Mouse (Mus musculus) embryonic facial prominence, embryonic 15.5 days (tissue): ENCODE data around the gene Zfp704. TPM values are rescaled to one million over a fixed set of nuclear protein-coding genes. Genes with fewer than 3 reads are reported as not detected.
"Not testable (repeated sequence)": the region's sequence is repeated elsewhere in the genome, so short reads cannot be mapped to it uniquely, and the experiment has no call there.

Source experiments
- ATAC-seq: fragments of 200-750 bp; cut with Nextera tagmentation; 2 replicates; pipeline ENCODE4 v1.8.0; 2017; ENCODE audit warnings: low read depth, moderate TSS enrichment; ENCODE audit not compliant: insufficient number of reproducible peaks, low FRiP score, low TSS enrichment
- H3K27ac ChIP-seq: fragments of 300-500 bp; sonication (generic); replicated peaks from 2 replicates; pipeline ENCODE4 v1.5.1; 2015; ENCODE audit warnings: mild to moderate bottlenecking, inconsistent platforms
- H3K27me3 ChIP-seq: fragments of 300-500 bp; sonication (generic); 2 replicates; pipeline ENCODE4 v1.6.1; 2015; ENCODE audit warnings: inconsistent platforms
- H3K36me3 ChIP-seq: fragments of 300-500 bp; sonication (generic); 2 replicates; pipeline ENCODE4 v1.6.1; 2015; ENCODE audit warnings: mild to moderate bottlenecking, inconsistent platforms
- H3K4me1 ChIP-seq: fragments of 300-500 bp; sonication (generic); 2 replicates; pipeline ENCODE4 v1.6.1; 2015; ENCODE audit warnings: inconsistent platforms
- H3K4me2 ChIP-seq: fragments of 300-500 bp; sonication (generic); replicated peaks from 2 replicates; pipeline ENCODE4 v1.6.1; 2015; ENCODE audit warnings: mild to moderate bottlenecking, inconsistent platforms
- H3K4me3 ChIP-seq: fragments of 300-500 bp; sonication (generic); replicated peaks from 2 replicates; pipeline ENCODE4 v1.5.1; 2015; ENCODE audit warnings: mild to moderate bottlenecking, inconsistent platforms
- H3K9ac ChIP-seq: fragments of 300-500 bp; sonication (generic); 2 replicates; pipeline ENCODE4 v1.6.1; 2015; ENCODE audit warnings: inconsistent platforms
- H3K9me3 ChIP-seq: fragments of 300-500 bp; sonication (generic); replicated peaks from 2 replicates; pipeline ENCODE4 v1.6.1; 2016; ENCODE audit warnings: inconsistent platforms
- WGBS: fragments of 180-500 bp; shearing (Covaris S2); methylation state at CpG from one replicate; pipeline ENCODE4 v1.1.7; 2015; 5-methylcytosine and 5-hydroxymethylcytosine counted together
- polyA plus RNA-seq: library from polyadenylated mRNA; unstranded; fragments of >200 nt; fragmentation: Nextera tagmentation; extraction: Ambion mirVana; gene quantifications from 2 replicates; pipeline ENCODE4 v1.2.1, GENCODE M21; 2015

The Zfp704 gene
- polyA plus RNA-seq, 1 experiment from 2014 or later = 9.0 TPM

DNA sequence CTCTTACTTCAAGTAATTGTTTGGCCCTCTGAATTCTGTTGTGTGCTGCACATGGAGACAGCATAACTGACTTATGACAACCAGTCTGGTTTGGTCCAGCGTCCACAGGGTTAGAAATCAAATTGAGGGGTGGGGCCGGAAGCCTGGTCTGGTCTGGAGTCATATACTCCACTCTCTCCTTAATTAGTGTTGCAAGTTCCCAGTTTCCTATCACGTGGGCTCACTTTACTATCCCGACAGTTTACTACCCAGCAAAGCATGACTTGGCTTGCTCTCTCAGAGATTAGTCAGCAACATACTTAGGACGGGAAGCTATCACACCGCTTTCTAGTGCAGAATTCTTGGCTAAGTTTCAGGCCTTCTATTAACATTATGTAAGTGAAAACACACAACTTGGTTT lies 36.3 kb downstream of the Zfp704 start:
- Histone ChIP-seq H3K9me3 (no peaks in the 10 kb centered on the region), H3K4me1 (peaks cover 31% of the 10 kb centered on the region), H3K36me3 (no peaks in the 10 kb centered on the region), H3K9ac (no peak overlapping the region), H3K4me2 (no peak overlapping the region), H3K4me3 (no peak overlapping the region), H3K27me3 (no peaks in the 10 kb centered on the region), H3K27ac (0 out of 2 replicates have a peak overlapping the region, but pooled peaks have one; percentile 34)
- peak; percentile 64; the same call in 1 of the 2 replicates for ATAC-seq
- 13% methylated on average over 6 of the region's 6 CpGs for WGBS

DNA sequence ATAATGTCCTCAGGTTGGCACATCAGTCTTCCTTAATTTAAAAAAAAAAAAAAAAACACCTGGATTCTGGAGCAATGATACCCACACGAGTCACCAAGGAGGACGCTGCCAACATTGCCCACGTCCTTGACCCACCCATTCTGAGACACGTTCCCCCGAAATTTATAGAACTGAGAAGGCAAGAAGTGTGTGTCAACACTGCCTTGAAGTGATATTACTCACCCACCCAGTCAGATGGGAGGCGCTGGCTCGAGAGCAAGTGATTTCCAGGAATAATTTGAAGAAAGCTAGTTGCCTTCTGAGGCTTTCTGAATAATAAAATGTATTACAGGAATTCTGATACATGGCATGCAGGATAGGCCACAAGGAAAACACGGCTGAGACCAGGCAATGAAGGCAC lies 37.6 kb downstream of the Zfp704 start:
- H3K4me2 ChIP-seq = no peak overlapping the region
- no peak overlapping the region for H3K9ac ChIP-seq
- H3K4me1 ChIP-seq = peaks cover 39% of the 10 kb centered on the region
- no peak for ATAC-seq
- H3K4me3 ChIP-seq = no peak overlapping the region
- no peaks in the 10 kb centered on the region for H3K9me3 ChIP-seq
- H3K27me3 ChIP-seq = no peaks in the 10 kb centered on the region
- no peaks in the 10 kb centered on the region for H3K36me3 ChIP-seq
- 75% methylated on average over 8 of the region's 8 CpGs for WGBS
- H3K27ac ChIP-seq = no peak overlapping the region

DNA sequence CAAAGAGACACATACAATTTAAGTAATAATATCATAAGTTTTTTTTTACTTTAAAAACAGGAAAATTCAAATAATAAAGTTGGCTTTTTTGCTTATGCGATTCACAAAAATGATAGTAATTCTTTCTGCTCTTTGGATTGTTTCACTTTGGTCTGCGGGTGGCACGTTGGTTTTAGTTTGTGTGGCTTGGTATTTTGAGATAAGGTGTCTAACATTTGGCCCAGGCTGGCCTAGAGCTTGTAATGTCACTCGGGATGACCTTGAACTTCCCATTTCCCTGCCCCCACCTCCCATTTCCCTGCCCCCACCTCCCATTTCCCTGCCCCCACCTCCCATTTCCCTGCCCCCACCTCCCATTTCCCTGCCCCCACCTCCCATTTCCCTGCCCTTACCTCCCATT lies 39.1 kb downstream of the Zfp704 start:
- Histone ChIP-seq H3K4me1 (peaks cover 33% of the 10 kb centered on the region), H3K27me3 (no peaks in the 10 kb centered on the region), H3K4me3 (no peak overlapping the region), H3K36me3 (no peaks in the 10 kb centered on the region), H3K9ac (no peak overlapping the region), H3K27ac (no peak overlapping the region), H3K4me2 (no peak overlapping the region), H3K9me3 (no peaks in the 10 kb centered on the region)
- no peak for ATAC-seq
- 89% methylated on average over 4 of the region's 4 CpGs for WGBS

DNA sequence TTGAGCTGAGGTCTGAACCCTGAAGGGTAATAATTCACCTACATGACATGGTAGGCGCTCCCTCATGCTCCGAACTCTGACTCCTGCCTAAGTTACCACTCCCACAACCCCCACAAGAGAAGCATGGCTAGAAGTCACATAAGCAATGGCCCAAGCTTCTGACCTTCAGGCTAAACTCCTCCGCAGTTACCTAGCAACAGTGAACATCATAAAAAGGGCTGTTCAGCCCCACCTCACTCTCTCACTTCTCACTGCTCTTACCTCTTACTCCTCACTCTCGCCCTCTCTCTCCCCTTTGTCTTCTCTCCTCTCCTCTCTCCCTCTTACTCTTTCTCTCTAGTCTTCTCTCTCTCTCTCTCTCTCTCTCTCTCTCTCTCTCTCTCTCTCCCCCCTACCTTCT lies 40.2 kb downstream of the Zfp704 start:
- 87% methylated on average over 4 of the region's 4 CpGs for WGBS
- H3K4me1 ChIP-seq = peaks cover 24% of the 10 kb centered on the region
- H3K27me3 ChIP-seq, H3K36me3 ChIP-seq, ATAC-seq, H3K9me3 ChIP-seq, H3K9ac ChIP-seq, H3K4me3 ChIP-seq, H3K27ac ChIP-seq, H3K4me2 ChIP-seq: not testable (repeated sequence)

DNA sequence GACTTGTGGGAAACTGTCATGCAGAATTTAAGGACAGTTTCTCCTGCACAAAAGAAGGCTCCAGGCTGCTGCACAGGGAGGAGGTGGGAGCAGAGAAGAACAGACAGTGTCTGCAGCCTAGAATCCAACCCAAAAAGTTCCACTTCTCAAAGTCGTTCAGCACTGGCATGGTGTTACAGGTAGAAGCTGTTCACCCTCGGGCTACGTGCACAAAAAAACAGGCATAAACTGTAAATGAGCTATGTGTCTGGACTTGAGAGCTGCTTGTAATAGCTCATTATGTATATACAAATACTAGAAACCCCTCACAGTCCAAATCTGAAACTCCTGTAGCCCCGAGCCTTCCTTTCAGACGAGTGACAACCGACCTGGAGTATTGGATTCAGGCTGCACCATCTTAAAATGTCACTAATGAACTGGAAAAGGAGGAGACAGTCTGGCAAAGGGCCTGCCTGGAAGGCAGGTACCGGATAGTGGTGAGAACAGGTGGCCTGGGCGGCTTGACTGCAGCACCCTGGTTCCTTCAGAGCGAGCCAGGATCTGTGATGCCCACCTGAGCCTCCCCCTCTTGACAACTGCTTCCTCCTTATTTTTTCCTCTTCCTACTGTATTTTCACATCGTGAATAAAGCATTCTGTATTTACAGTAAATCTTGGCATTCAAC lies 41.2 kb downstream of the Zfp704 start:
- H3K4me1 ChIP-seq = peaks cover 15% of the 10 kb centered on the region
- no peak for ATAC-seq
- H3K27me3 ChIP-seq = no peaks in the 10 kb centered on the region
- no peaks in the 10 kb centered on the region; the same call in 1 of the 2 replicates for H3K36me3 ChIP-seq
- H3K27ac ChIP-seq = peak overlapping the region; percentile 34; the same call in 1 of the 2 replicates
- no peak overlapping the region for H3K9ac ChIP-seq
- no peaks in the 10 kb centered on the region for H3K9me3 ChIP-seq
- H3K4me2 ChIP-seq = peak overlapping the region; percentile 15
- 44% methylated on average over 10 of the region's 10 CpGs for WGBS
- no peak overlapping the region for H3K4me3 ChIP-seq

DNA sequence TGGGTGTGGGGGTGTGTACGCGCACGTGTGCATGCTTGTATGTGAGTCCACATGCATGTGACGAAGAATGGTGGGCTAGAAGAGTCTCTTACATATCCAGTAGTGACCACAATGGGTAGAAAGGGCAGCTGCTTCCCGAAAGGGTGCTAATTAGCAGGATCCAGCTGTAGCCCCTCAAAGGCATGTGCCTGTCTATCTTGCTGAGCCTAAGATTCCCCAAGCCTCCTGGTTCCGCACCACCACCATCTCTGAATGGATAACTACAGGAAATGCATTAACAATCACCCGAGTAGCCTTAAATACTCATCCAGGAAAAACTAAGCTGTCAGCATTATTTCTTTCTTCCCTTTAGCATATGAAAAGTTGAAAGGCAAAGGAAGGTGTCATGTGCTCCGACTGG lies 41.9 kb downstream of the Zfp704 start:
- 70% methylated on average over 8 of the region's 8 CpGs for WGBS
- H3K4me2 ChIP-seq = no peak overlapping the region
- H3K27me3 ChIP-seq = no peaks in the 10 kb centered on the region
- no peaks in the 10 kb centered on the region; the same call in 1 of the 2 replicates for H3K36me3 ChIP-seq
- no peak overlapping the region for H3K27ac ChIP-seq
- H3K9me3 ChIP-seq = no peaks in the 10 kb centered on the region
- H3K4me1 ChIP-seq = peaks cover 11% of the 10 kb centered on the region
- no peak overlapping the region for H3K9ac ChIP-seq
- H3K4me3 ChIP-seq = no peak overlapping the region
- ATAC-seq = no peak

DNA sequence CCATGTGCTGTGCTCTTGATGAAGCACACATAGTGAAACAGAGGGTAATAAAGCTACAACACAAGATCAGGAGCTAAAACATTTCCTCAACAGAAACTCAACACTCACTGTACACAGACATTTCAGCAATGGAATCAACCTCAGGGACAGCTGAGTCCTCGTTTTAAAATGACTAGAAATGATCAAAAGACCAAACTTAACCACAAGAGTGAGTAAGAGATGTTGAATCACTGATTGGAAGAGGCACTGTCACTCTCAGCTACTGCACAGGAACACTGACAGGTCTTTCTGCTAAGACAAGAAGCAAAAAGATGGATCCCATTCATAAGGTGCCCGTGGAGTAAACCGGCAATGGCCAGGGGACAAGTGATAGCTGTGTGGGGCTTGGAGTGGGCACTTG lies 43.1 kb downstream of the Zfp704 start:
- no peaks in the 10 kb centered on the region; the same call in 1 of the 2 replicates for H3K36me3 ChIP-seq
- 66% methylated on average over 3 of the region's 3 CpGs for WGBS
- no peak overlapping the region for H3K4me2 ChIP-seq
- no peak for ATAC-seq
- H3K4me3 ChIP-seq = no peak overlapping the region
- no peaks in the 10 kb centered on the region for H3K9me3 ChIP-seq
- H3K27ac ChIP-seq = no peak overlapping the region
- H3K4me1 ChIP-seq = peaks cover 11% of the 10 kb centered on the region
- H3K9ac ChIP-seq = no peak overlapping the region
- no peaks in the 10 kb centered on the region for H3K27me3 ChIP-seq

DNA sequence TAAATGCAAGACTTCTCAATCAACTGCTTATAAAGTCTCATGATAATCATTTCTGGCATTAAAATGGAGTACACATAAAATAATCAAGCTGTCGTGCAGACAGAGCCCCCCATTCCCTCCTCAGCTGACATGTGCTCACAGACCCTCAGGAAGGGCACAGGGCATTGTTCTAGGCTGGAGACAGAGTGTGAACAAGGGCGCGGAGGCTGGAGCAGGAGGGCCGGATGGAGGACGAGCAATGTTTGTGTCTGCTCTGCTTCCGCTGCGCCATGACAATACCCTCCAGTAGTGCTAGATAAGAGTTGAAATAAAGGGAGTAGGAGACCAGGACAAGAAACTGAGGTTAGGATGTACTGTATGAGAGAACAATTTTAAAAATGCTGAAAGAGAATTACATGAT lies 46.3 kb downstream of the Zfp704 start:
- H3K9ac ChIP-seq = no peak overlapping the region
- no peak for ATAC-seq
- H3K36me3 ChIP-seq = no peaks in the 10 kb centered on the region; the same call in 1 of the 2 replicates
- no peak overlapping the region for H3K27ac ChIP-seq
- H3K4me2 ChIP-seq = no peak overlapping the region
- H3K4me1 ChIP-seq = peaks cover 8% of the 10 kb centered on the region
- H3K27me3 ChIP-seq = no peaks in the 10 kb centered on the region
- no peaks in the 10 kb centered on the region for H3K9me3 ChIP-seq
- 90% methylated on average over 7 of the region's 7 CpGs for WGBS
- no peak overlapping the region for H3K4me3 ChIP-seq

DNA sequence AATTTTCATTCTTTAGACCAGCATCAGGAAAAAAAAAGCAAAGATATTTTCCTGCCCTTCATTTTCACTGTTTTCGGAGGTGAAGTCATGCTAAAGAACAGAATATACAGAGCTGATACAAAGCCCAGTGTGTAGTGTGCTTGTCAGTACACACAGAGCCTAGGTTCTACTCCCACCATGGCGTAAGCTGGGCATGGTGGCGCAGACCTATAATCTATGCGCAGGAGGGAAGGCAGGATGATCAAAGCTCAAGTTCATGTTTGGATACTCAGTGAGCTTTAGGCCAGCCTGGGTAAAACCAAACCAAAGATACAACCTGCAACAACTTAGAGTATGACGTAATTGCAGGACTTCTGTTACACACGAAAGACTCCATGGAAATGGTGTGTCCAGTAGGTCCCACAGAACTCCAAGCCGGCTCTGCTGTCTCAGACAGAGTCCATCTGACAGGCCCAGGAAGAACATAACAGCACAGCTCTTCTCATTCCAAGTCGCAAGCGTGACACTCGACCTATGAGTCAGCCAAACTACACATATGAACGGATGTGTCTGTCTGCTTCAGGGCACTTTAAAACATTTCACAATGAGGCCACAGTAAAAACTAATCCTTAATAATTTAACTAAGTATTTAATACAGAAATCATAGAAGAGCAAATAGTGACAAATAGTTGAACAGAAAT lies 47.1 kb downstream of the Zfp704 start:
- Histone ChIP-seq H3K9ac (no peak overlapping the region), H3K27me3 (no peaks in the 10 kb centered on the region), H3K9me3 (no peaks in the 10 kb centered on the region), H3K4me2 (no peak overlapping the region), H3K4me3 (no peak overlapping the region), H3K27ac (no peak overlapping the region), H3K36me3 (no peaks in the 10 kb centered on the region; the same call in 1 of the 2 replicates), H3K4me1 (no peaks in the 10 kb centered on the region)
- 80% methylated on average over 11 of the region's 11 CpGs for WGBS
- no peak for ATAC-seq

DNA sequence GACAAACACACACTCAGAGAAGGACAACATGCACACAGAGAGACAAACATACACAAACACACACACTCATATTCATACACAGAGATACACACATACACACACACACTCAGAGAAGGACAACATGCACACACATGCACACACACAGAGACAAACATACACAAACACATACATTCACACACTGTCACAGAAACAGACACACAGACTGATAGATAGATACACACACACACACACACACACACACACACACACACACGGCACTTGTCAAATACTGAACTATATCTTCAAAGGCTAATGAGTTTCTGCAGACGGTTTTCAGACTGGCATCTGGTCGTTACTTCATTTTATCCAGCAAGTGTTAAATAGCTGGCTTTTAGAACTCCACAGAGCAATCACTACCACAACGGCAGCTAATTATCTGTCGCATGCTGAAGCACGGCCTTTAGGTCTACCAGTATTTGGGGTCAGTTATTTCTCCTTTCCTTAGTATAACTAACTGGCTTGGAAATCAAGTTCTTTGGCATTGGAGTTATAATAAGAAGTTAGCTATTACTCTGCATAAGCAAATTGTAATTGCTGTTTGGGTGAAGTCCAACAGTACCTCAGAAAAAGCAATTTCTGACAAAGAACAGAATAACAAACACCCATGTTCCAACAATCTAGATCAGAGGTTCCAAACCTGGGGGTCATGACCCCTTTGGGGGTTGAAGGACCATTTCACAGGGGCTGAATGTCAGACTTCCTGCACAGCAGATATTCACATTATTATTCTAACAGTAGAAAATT lies 51.9 kb downstream of the Zfp704 start:
- no peak for ATAC-seq
- no peaks in the 10 kb centered on the region for H3K4me1 ChIP-seq
- no peak overlapping the region for H3K9ac ChIP-seq
- no peak overlapping the region for H3K4me2 ChIP-seq
- H3K4me3 ChIP-seq = no peak overlapping the region
- 55% methylated on average over 6 of the region's 6 CpGs for WGBS
- H3K27me3 ChIP-seq = no peaks in the 10 kb centered on the region
- no peaks in the 10 kb centered on the region for H3K36me3 ChIP-seq
- no peaks in the 10 kb centered on the region for H3K9me3 ChIP-seq
- H3K27ac ChIP-seq = no peak overlapping the region

DNA sequence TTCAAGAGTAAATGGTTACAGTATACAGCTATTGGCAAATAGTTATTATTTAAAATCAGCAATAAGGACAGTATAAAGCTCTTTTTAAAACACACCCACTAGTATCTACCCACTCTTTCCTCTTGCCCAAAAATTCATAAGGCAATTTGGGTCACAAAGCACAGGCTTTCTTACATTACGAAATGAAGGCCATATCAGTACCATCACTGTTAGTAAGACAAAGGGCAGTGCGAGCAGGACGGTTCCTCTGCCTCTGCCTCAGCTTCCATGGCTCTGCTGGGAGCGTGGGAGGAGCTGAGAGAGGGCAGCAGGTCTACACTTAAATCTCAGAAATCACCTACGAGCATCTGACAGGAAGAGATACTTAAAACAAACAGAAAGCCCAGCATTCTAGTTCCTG lies 53.7 kb downstream of the Zfp704 start:
- Histone ChIP-seq H3K9me3 (no peaks in the 10 kb centered on the region), H3K27ac (no peak overlapping the region), H3K4me3 (no peak overlapping the region), H3K4me1 (no peaks in the 10 kb centered on the region), H3K4me2 (no peak overlapping the region), H3K36me3 (no peaks in the 10 kb centered on the region), H3K9ac (no peak overlapping the region), H3K27me3 (no peaks in the 10 kb centered on the region)
- 65% methylated on average over 5 of the region's 5 CpGs for WGBS
- ATAC-seq = no peak
